ENCODE assay signal across 14 mouse cellular contexts in the genomic region with DNA sequence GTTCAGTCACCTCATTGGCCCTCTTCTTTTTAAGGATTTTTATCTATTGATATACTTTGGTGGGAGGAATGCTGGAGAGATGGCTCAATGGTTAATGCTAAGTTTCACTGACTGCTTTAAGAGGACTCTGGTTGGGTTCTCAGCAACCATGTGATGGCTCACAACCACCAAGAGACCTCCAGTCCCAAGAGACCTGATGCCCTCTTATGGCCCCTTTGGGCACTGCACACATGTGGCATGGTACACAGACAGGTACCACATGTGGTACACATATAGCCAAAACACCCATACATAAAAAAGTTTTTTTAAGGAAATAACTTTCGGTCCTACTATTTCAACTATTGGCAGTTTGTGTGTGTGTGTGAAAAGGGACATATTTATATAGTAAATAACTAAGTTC. TPM values are rescaled to one million over a fixed set of nuclear protein-coding genes. Genes with fewer than 3 reads are reported as not detected.
DNase-seq lines count a peak whose midpoint lies in the region; ATAC-seq and TF ChIP-seq lines count a peak whose summit lies in the region.
"Had no signal": no experiment of that assay in that cellular context is flagged by ENCODE, and none has a peak within 500 bp of the region (broad histone marks: within the 10 kb centered on the region; RNA-seq: fewer than 3 reads in every experiment).

No protein-coding gene starts in this region.

- no peak for ATAC-seq in heart, embryonic 11.5 days (replicated peaks; ENCODE audit: insufficient number of reproducible peaks, low FRiP score, low TSS enrichment)
- no peak for ATAC-seq in midbrain, postnatal 0 days (ENCODE audit: low FRiP score)
- no peak for ATAC-seq in midbrain, embryonic 14.5 days (ENCODE audit: low FRiP score, low TSS enrichment)

- no peak overlapping the region for H3K4me3 ChIP-seq in heart, embryonic 10.5 days
- H3K4me3 ChIP-seq in heart, embryonic 11.5 days (ENCODE audit: low read depth, low read length): no peak overlapping the region
- no peak overlapping the region for H3K4me3 ChIP-seq in midbrain, postnatal 0 days (ENCODE audit: low read depth, low read length)
- H3K4me3 ChIP-seq in midbrain, embryonic 14.5 days (replicated peaks; ENCODE audit: low read depth, low read length): no peak overlapping the region
- H3K4me3 ChIP-seq in MEL (ENCODE audit: control insufficient read depth in 1 of 2, insufficient read depth in 1 of 2, low read depth in 2 of 2, low read length in 2 of 2): no peak overlapping the region
- H3K4me3 ChIP-seq: liver, embryonic 13.5 days; midbrain, embryonic 10.5 days had no signal

- 93% methylated on average over 1 of the region's 1 CpGs for WGBS in heart, embryonic 10.5 days
- 85% methylated on average over 1 of the region's 1 CpGs for WGBS in heart, embryonic 11.5 days (ENCODE audit: insufficient replicate concordance)
- WGBS in midbrain, postnatal 0 days: 98% methylated on average over 1 of the region's 1 CpGs
- 96% methylated on average over 1 of the region's 1 CpGs for WGBS in midbrain, embryonic 14.5 days

- H3K79me2 ChIP-seq in MEL (ENCODE audit: control insufficient read depth, insufficient read depth, low read length, poor library complexity): peaks cover 15% of the 10 kb centered on the region

- TF ChIP-seq EP300 in MEL (IDR thresholded peaks at IDR 0.05; ENCODE audit: low read depth in 1 of 2, low read length in 2 of 2): no peak

- no peak for TF ChIP-seq POLR2A in MEL (IDR thresholded peaks at IDR 0.05; ENCODE audit: control insufficient read depth in 1 of 2, insufficient read depth in 1 of 2, low read depth in 1 of 2, low read length in 2 of 2, poor library complexity in 1 of 2)

- TF ChIP-seq RAD21 in MEL (IDR thresholded peaks at IDR 0.05; ENCODE audit: low read depth, low read length): peak; percentile 32

- peak; percentile 63 for DNase-seq in heart, embryonic 10.5 days (ENCODE audit: low spot score)
- no peak for DNase-seq in midbrain, postnatal 0 days (ENCODE audit: low spot score)
- no peak for DNase-seq in midbrain, embryonic 14.5 days
- peak; percentile 37 for DNase-seq in MEL (ENCODE audit: low read depth, low spot score)
- peak; percentile 41 for DNase-seq in naive thymus-derived CD4-positive, alpha-beta T cell, adult 2 months (ENCODE audit: low read depth)
- DNase-seq in left cerebral cortex, adult 11 months (ENCODE audit: low spot score): no peak
- DNase-seq: adrenal gland, postnatal 36 days; cerebellum, adult 8-10 months; gastrocnemius, postnatal 10 days; kidney, postnatal 14 days; liver, embryonic 13.5 days; thymus, postnatal 25 days had no signal

- H3K36me3 ChIP-seq in heart, embryonic 10.5 days: no peaks in the 10 kb centered on the region
- H3K36me3 ChIP-seq in heart, embryonic 11.5 days (ENCODE audit: control insufficient read depth, insufficient read depth, low read length): no peaks in the 10 kb centered on the region
- no peaks in the 10 kb centered on the region; the same call in 1 of the 2 replicates for H3K36me3 ChIP-seq in midbrain, postnatal 0 days (ENCODE audit: insufficient read depth, low read length)
- H3K36me3 ChIP-seq in midbrain, embryonic 14.5 days (ENCODE audit: control insufficient read depth, insufficient read depth, low read length): no peaks in the 10 kb centered on the region
- H3K36me3 ChIP-seq in MEL (ENCODE audit: control insufficient read depth in 1 of 2, insufficient read depth in 2 of 2, low read length in 2 of 2): peaks cover 0 to 26% of the 10 kb centered on the region in 2 experiments; a peak in 2 of 4 replicates
- H3K36me3 ChIP-seq: midbrain, embryonic 10.5 days had no signal

- H3K9ac ChIP-seq in heart, embryonic 11.5 days (ENCODE audit: low read depth, low read length): no peak overlapping the region
- H3K9ac ChIP-seq in midbrain, postnatal 0 days (replicated peaks; ENCODE audit: low read length, poor library complexity, severe bottlenecking): no peak overlapping the region
- no peak overlapping the region for H3K9ac ChIP-seq in midbrain, embryonic 14.5 days (replicated peaks; ENCODE audit: low read length)
- H3K9ac ChIP-seq in MEL (ENCODE audit: control insufficient read depth, low read depth, low read length, poor library complexity, severe bottlenecking): no peak overlapping the region
- H3K9ac ChIP-seq: liver, embryonic 13.5 days had no signal

- H3K27ac ChIP-seq in heart, embryonic 10.5 days: no peak overlapping the region
- no peak overlapping the region for H3K27ac ChIP-seq in heart, embryonic 11.5 days (ENCODE audit: low read depth, low read length)
- H3K27ac ChIP-seq in midbrain, postnatal 0 days (ENCODE audit: low read depth, low read length): no peak overlapping the region
- H3K27ac ChIP-seq in midbrain, embryonic 14.5 days (replicated peaks; ENCODE audit: low read depth, low read length): no peak overlapping the region
- no peak overlapping the region for H3K27ac ChIP-seq in MEL (ENCODE audit: control insufficient read depth, low read depth, low read length)
- H3K27ac ChIP-seq: liver, embryonic 13.5 days; midbrain, embryonic 10.5 days had no signal

- TF ChIP-seq CTCF in midbrain, postnatal 0 days (IDR thresholded peaks at IDR 0.05): peak; percentile 14; the same call in 1 of the 2 replicates
- peak in 2 of 3 experiments; percentile 39 to 45; a peak in 4 of 6 replicates for TF ChIP-seq CTCF in MEL (IDR thresholded peaks at IDR 0.05 in 2 of 3, conservative IDR thresholded peaks at IDR 0.05 in 1 of 3; ENCODE audit: control insufficient read depth in 1 of 3, insufficient read depth in 1 of 3, low read depth in 2 of 3, low read length in 3 of 3, poor library complexity in 1 of 3, severe bottlenecking in 1 of 3)

- H3K9me3 ChIP-seq in heart, embryonic 10.5 days: no peaks in the 10 kb centered on the region
- no peaks in the 10 kb centered on the region for H3K9me3 ChIP-seq in heart, embryonic 11.5 days (replicated peaks; ENCODE audit: control insufficient read depth, low read length)
- no peaks in the 10 kb centered on the region for H3K9me3 ChIP-seq in midbrain, postnatal 0 days (ENCODE audit: low read length)
- no peaks in the 10 kb centered on the region for H3K9me3 ChIP-seq in midbrain, embryonic 14.5 days (ENCODE audit: control insufficient read depth, low read length)
- no peaks in the 10 kb centered on the region for H3K9me3 ChIP-seq in MEL (replicated peaks; ENCODE audit: insufficient read depth, low read length)
- H3K9me3 ChIP-seq: liver, embryonic 13.5 days; midbrain, embryonic 10.5 days had no signal

- H3K4me1 ChIP-seq in heart, embryonic 10.5 days: peaks cover 14% of the 10 kb centered on the region; the same call in 1 of the 2 replicates
- peaks cover 3% of the 10 kb centered on the region; the same call in 1 of the 2 replicates for H3K4me1 ChIP-seq in heart, embryonic 11.5 days (ENCODE audit: control insufficient read depth, insufficient read depth, low read length)
- 0 out of 2 replicates have a peak, but pooled peaks cover 6% of the 10 kb centered on the region for H3K4me1 ChIP-seq in midbrain, postnatal 0 days (ENCODE audit: insufficient read depth, low read length)
- peaks cover 12% of the 10 kb centered on the region for H3K4me1 ChIP-seq in midbrain, embryonic 14.5 days (ENCODE audit: control insufficient read depth, insufficient read depth, low read length)
- H3K4me1 ChIP-seq in MEL (ENCODE audit: control insufficient read depth in 1 of 2, insufficient read depth in 2 of 2, low read length in 2 of 2): peaks cover 9 to 12% of the 10 kb centered on the region in 2 experiments

- H3K27me3 ChIP-seq in heart, embryonic 10.5 days (ENCODE audit: insufficient read depth, poor library complexity, severe bottlenecking): no peaks in the 10 kb centered on the region
- H3K27me3 ChIP-seq in heart, embryonic 11.5 days (ENCODE audit: control insufficient read depth, insufficient read depth, low read length): no peaks in the 10 kb centered on the region
- H3K27me3 ChIP-seq in midbrain, postnatal 0 days (ENCODE audit: insufficient read depth, low read length): no peaks in the 10 kb centered on the region
- H3K27me3 ChIP-seq in midbrain, embryonic 14.5 days (ENCODE audit: control insufficient read depth, insufficient read depth, low read length): no peaks in the 10 kb centered on the region
- H3K27me3 ChIP-seq in MEL (ENCODE audit: control insufficient read depth in 1 of 2, insufficient read depth in 2 of 2, low read length in 2 of 2): no peaks in the 10 kb centered on the region
- H3K27me3 ChIP-seq: liver, embryonic 13.5 days had no signal

- H3K4me2 ChIP-seq in heart, embryonic 11.5 days: no peak overlapping the region
- no peak overlapping the region for H3K4me2 ChIP-seq in midbrain, postnatal 0 days (ENCODE audit: low read depth, low read length, poor library complexity, severe bottlenecking)
- H3K4me2 ChIP-seq in midbrain, embryonic 14.5 days (ENCODE audit: low read length): no peak overlapping the region
- H3K4me2 ChIP-seq: liver, embryonic 13.5 days had no signal

RNA-seq across cellular contexts. Expression of a gene that starts 2.6 kb away (rescaled TPM):
- 21.1 and 21.3 TPM in 2 replicates for polyA plus RNA-seq in heart, embryonic 10.5 days (2016; fragmentation: Nextera tagmentation; extraction: Ambion mirVana)
- 23.6 and 24.4 TPM in 2 replicates for polyA plus RNA-seq in heart, embryonic 11.5 days (2014; fragmentation: Nextera tagmentation; extraction: Ambion mirVana)
- total RNA-seq in midbrain, postnatal 0 days (2014; rRNA removed): 26.0 and 29.6 TPM in 2 replicates
- 15.2 and 18.2 TPM in 2 replicates for polyA plus RNA-seq in midbrain, postnatal 0 days (2015; fragmentation: Nextera tagmentation; extraction: Ambion mirVana)
- 20.8 and 27.6 TPM in 2 replicates for polyA plus RNA-seq in midbrain, embryonic 14.5 days (2014; fragmentation: Nextera tagmentation; extraction: Ambion mirVana)
- 15.0 and 16.4 TPM in 2 replicates for total RNA-seq in MEL (2012; rRNA removed)
- 10 to 100 TPM in 1 of 2 experiments, not detected in 1; 16.1 TPM for polyA plus RNA-seq in MEL (2012; ENCODE audit: insufficient read depth in 1 of 2, insufficient read length in 2 of 2, low read depth in 1 of 2, low replicate concordance in 2 of 2, missing spikeins in 1 of 2)

RNA-seq across cellular contexts. Expression of a gene that starts 23.8 kb away (rescaled TPM):
- 626 and 705 TPM in 2 replicates for polyA plus RNA-seq in heart, embryonic 10.5 days (2016; fragmentation: Nextera tagmentation; extraction: Ambion mirVana)
- polyA plus RNA-seq in heart, embryonic 11.5 days (2014; fragmentation: Nextera tagmentation; extraction: Ambion mirVana): 614 and 628 TPM in 2 replicates
- total RNA-seq in midbrain, postnatal 0 days (2014; rRNA removed): 45.8 and 51.7 TPM in 2 replicates
- polyA plus RNA-seq in midbrain, postnatal 0 days (2015; fragmentation: Nextera tagmentation; extraction: Ambion mirVana): 160 and 168 TPM in 2 replicates
- 245 and 251 TPM in 2 replicates for polyA plus RNA-seq in midbrain, embryonic 14.5 days (2014; fragmentation: Nextera tagmentation; extraction: Ambion mirVana)
- total RNA-seq in MEL (2012; rRNA removed): 502 and 524 TPM in 2 replicates
- 100 to 1,000 TPM in 1 of 2 experiments, not detected in 1; 469 TPM for polyA plus RNA-seq in MEL (2012; ENCODE audit: insufficient read depth in 1 of 2, insufficient read length in 2 of 2, low read depth in 1 of 2, low replicate concordance in 2 of 2, missing spikeins in 1 of 2)

RNA-seq across cellular contexts. Expression of a gene that starts 53.2 kb away (rescaled TPM):
- 10.1 and 11.4 TPM in 2 replicates for polyA plus RNA-seq in heart, embryonic 10.5 days (2016; fragmentation: Nextera tagmentation; extraction: Ambion mirVana)
- polyA plus RNA-seq in heart, embryonic 11.5 days (2014; fragmentation: Nextera tagmentation; extraction: Ambion mirVana): 12.2 and 12.3 TPM in 2 replicates
- total RNA-seq in midbrain, postnatal 0 days (2014; rRNA removed): 18.6 and 18.8 TPM in 2 replicates
- polyA plus RNA-seq in midbrain, postnatal 0 days (2015; fragmentation: Nextera tagmentation; extraction: Ambion mirVana): 9.6 and 12.9 TPM in 2 replicates
- polyA plus RNA-seq in midbrain, embryonic 14.5 days (2014; fragmentation: Nextera tagmentation; extraction: Ambion mirVana): 14.2 and 14.8 TPM in 2 replicates
- 27.0 and 28.9 TPM in 2 replicates for total RNA-seq in MEL (2012; rRNA removed)
- polyA plus RNA-seq in MEL (2012; ENCODE audit: insufficient read depth in 1 of 2, insufficient read length in 2 of 2, low read depth in 1 of 2, low replicate concordance in 2 of 2, missing spikeins in 1 of 2): 100 to 1,000 TPM in 1 of 2 experiments, 10 to 100 TPM in 1; 36.9 to 108 TPM

Comparison
In these comparisons a context has a peak if more than half of its experiments do, and no peak if none do; other contexts are left out.
1. DNase-seq: peak in heart, embryonic 10.5 days (single experiment), MEL (single experiment) and naive thymus-derived CD4-positive, alpha-beta T cell, adult 2 months (single experiment); none in midbrain, postnatal 0 days (single experiment), midbrain, embryonic 14.5 days (single experiment) and left cerebral cortex, adult 11 months (single experiment).